Mouse (Mus musculus) left cerebral cortex, postnatal 4 days (tissue): ENCODE results near the gene Maea. TPM values are rescaled to one million over a fixed set of nuclear protein-coding genes. Genes with fewer than 3 reads are reported as not detected.
"Not testable (repeated sequence)": the region's sequence is repeated elsewhere in the genome, so short reads cannot be mapped to it uniquely, and the experiment has no call there.

Source experiments
- DNase-seq: peaks from one replicate; pipeline ENCODE4 v3.0.0-alpha.2; 2022
- intact Hi-C: fragments of 180-260 bp; cut with DNase I; formaldehyde crosslinking; loops from one replicate; pipeline ENCODE4 v1.15.1; 2025
- total RNA-seq, 2 experiments: library from RNA; stranded (reverse); gene quantifications; 2 replicates each; pipeline ENCODE4 v1.2.3; 2021

Gene Maea
- total RNA-seq, result 10 to 100 TPM; 89.1 to 94.1 TPM

DNA sequence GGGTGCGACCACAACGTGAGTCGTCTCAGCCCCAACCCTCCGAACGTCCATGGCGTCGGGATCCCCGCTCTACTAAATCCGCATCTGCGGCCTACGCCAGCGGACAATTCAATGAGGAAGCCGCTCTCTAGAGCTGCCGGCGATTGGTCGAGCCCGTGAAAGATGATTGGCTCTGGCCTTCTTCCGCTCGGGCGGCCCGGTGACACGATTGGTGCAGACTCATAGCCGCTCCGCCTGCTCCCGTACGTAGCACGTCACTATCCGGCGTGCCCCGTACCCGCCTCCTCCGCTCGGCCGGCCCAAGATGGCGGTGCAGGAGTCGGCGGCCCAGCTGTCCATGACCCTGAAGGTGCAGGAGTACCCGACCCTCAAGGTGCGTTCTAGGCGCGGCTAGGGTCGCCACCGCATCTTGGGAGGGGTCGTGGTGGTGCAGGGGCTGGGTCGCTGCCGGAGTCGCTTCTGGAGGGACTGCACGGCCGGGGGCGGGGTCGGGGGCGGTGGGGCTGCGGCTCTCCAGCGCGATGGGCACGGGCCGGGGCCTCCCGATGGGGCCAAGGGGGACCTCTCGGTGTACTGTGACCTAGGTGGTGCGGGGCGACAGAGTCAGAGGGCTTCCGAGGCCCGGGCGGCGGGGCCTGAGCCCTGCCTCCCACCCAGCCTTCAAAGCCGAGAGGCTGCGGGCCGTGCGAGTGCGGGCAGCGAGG is at the start of gene Maea:
TSS of gene Maea (plus strand) at position 237 of the 704 bp plus-strand sequence.
- DNase-seq, result peak; percentile 97
- intact Hi-C loops, result no loop called here

DNA sequence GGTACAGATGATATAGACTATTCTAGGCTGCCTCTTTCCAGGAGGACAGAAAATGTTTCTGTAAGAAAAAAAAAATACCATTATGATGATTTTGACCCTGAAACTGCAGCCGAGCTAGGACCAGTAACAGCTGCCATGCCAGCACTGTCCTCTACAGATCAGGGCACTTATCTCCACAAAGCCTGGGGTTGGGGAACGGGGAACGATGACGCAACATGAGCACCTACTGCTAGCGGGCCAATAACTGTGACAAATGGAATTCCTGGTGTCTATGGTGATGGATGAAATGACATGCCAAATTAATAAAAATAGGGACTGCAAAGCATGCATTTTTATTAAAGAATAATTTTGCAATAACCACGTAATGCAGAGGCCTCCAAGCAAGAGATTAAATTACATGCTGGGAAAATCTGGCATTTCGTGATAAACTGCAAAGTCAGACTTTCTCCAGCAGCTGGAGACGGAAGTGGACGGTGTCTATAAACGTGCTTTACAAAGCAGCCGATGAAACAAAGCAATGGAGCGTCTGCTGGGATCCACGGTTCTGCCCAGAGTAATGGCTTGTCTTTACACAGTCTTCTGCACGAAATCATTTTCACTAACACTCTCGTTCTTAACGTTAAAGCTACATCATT is 41.4 kb upstream of the Maea start:
- no peak for DNase-seq
- intact Hi-C loops, result no loop called here

DNA sequence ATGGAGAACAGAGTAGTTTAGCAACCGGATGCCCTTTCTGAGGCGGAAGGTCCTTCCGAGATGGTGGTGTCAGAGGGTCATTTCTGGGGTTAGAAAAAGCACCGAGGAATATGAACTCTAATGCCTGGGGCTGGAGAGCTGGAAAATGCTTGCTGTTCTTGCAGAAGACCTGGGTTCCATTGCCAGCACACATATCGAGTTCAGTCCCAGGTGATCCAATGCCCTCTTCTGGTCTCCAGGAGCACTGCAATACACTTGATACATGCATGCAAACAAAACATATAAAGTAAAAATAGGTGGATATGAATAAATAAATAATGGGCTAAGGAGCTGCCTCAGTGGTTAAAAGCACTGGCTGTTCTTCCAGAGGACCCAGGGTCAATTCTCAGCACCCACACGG is 38.1 kb upstream of the Maea start:
- DNase-seq, result no peak
- intact Hi-C loops, result no loop called here

DNA sequence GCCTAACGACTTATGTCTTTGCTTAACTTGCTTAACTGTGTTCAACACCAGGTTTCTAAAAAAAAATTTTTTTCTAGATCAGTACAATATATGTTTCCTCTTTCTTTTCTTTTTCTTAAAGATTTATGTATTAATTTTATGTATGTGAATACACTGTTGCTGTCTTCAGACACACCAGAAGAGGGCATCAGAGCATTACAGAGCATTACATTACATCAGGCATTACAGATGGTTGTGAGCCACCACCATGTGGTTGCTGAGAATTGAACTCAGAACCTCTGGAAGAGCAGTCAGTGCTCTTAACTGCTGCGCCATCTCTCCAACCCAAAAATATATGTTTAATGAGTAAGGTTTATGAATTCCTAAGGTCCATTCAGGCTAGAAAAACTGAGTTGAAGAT is 33.5 kb upstream of the Maea start:
- intact Hi-C loops, result no loop called here
- no peak for DNase-seq

DNA sequence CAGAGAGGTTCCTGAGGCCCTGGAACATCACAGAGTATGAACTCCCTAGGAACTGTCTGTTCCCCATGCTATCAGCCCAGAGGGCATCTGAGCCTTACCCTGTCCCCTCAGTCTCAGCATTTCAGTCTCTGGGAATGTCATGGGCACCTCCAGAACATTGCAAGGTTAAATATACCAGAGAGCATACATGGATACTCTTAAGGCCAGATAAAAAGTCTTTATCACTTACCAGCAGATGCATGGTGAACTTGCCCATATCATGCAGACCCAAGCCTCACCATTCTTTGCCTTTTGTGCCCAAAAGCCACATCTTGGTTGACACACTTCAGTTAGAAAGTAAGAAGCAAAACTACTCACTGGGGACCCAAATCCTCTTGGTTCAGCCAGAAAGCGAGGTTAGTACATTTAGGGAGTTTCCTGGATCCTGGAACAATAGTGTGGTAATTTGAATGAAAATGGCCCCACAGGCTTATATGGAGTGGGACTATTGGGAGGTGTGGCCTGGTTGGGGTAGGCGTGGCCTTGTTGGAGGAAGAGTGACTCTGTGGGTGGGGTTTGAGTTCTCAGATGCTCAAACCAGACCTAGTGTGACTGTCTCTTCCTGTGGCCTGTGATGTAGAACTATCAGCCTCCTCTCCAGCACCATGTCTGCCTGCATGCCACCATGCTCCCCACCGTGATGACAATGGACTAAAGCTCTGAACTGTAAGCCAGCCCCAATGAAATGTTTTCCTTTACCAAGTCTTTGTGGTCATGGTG is 24.4 kb upstream of the Maea start:
- intact Hi-C loops, result no loop called here
- DNase-seq, result no peak

DNA sequence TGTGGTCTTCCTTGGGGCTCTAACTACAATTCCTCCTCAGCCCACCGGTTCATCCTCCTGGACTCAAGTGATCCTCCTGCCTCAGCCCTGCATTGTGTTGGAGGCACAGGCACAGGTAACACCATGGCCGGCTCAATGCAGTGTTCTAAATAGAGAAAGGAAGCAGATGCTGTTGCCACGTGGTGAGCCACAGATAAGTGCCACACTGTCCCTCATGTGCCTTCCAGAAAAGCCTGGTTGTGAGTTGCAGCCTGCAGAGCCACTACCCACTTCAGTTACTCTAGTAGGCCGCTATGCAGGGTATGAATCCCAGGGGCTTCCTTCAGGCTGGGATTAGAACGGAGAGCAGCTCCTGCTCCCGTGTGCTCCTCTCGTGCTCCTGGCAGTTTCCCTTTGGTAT is 23.1 kb upstream of the Maea start:
- DNase-seq, result no peak
- intact Hi-C loops, result no loop called here

DNA sequence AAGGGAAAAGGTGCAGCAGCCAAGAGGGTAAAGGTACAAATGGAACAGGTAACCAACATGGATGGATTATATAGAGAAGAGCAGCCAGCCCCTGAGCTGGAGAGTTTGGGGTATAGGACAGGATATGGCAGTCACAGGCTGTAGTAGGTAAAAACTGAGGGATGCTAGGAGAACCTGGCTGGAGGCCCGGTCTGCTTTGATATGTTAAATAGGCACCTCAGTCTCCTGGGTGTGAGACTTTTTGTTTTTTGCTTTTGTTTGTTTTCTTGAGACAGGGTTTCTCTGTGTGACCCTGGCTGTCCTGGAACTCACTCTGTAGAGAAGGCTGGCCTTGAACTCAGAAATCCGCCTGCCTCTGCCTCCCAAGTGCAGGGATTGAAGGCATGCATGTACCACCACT is 10.8 kb upstream of the Maea start:
- intact Hi-C loops, result no loop called here
- no peak for DNase-seq

DNA sequence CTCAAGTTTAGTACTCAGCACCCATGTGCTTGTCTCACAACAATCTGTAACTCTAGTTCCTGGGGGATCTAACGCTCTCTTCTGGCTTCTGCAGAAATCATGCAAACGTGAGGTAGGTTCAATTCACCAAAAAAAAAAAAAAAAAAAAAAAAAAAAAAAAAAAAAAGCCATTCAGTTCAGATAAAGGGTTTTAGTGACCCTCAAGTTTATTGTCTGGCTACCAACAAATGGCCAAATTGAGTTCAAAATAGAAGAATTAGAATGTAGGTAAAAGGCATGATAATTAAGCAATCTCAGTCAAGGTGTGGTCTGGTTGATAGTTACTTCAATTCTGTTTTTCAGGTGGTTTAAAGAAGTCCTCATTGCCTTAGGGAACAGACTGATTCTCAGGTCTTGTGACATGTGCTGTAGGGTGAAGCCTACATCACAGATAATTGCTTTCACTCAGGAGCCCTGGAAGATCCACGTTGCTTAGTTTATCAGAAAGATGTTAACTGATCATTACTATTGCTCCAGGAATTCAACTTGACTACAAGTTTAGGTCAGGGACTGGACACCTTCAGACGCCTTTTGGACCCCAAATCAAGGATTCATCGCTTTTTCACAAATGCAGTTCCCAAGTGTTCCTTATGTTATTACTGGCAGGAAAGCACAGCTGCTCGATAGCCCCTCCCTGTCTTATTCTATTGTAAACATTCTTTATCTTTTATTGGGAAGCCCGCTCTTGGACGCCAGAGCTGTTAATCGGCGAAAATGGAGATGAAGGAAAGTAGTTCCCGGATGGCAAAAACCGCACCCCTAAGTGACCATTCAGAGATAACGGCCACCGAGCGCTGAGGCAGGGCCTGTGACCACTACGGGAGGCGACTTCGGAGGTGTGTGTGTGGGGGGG is 682 bp upstream of the Maea start:
- intact Hi-C loops, result no loop called here
- no peak for DNase-seq

DNA sequence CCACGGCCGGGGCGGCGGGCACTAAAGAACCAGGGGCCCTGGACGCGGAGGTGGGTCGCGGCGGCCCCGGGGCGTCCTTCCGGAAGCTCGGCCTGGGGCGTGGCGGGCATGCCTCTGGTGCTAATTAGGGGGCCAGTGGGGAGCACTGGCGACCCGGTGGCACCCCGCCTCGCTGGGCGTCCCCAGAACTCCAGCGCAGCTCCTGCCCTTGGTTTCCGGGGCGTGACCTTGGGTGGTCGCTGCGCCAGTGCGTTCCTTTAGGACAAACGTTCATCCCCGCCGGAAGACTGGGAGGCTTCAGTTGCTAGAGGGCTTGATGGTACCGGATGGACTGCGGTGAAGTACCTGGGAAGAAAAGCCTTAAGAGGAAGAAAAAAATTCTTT is 660 bp downstream of the Maea start:
- intact Hi-C loops, result no loop called here
- DNase-seq, result no peak

DNA sequence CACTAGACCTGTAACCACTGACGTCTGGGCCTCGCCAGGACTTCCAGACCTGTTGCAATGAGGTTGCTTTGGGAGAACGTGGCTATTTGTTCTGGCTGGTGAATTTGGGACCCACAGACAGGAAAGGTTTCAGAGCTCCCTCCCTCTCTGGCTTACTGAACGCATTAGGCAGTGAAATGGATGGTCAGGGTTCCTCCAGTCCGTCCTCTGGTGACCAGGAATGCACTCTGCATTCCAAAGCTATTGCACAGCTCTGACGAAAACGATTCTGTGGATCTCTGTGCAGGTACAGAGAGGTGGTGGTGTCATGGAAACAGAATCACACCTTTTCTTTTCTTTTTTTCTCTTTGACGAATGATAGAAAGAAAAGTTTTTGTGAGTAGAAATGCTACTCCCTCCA is 1.9 kb downstream of the Maea start:
- no peak for DNase-seq
- intact Hi-C loops, result no loop called here

DNA sequence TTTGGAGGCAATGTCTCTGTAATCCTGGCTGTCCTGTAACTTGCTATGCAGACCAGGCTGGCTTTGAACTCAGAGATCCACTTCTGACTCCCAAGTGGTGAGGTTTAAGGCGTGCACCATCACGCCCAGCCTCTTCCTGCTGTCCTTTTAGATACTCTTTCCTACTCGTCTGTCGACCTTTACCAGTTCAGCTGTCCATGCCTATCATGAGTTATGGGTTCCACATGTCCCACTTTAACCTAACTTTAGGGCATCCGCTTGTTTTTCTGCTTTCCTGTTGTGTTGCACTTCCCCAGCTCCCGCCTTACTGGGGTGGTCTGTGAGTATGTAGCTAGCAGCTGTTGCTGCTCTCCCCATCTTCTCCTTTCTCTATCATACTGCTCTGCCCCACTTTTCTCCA is 5.9 kb downstream of the Maea start:
- DNase-seq, result no peak
- intact Hi-C loops, result no loop called here

DNA sequence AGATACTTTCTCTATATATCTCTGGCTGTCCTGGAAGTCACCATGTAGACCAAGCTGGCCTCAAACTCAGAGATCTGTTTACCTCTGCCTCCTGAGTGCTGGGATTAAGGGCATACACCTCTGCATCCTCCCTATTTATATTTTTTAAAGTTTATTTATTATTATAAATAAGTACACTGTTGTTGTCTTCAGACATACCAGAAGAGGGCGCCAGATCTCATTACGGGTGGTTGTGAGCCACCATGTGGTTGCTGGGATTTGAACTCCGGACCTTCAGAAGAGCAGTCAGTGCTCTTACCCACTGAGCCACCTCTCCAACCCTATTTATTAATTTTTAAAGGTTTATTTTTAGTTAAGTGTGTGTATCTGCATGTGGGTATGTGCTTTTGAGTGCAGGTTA is 6.9 kb downstream of the Maea start:
- DNase-seq, intact Hi-C loops: not testable (repeated sequence)

DNA sequence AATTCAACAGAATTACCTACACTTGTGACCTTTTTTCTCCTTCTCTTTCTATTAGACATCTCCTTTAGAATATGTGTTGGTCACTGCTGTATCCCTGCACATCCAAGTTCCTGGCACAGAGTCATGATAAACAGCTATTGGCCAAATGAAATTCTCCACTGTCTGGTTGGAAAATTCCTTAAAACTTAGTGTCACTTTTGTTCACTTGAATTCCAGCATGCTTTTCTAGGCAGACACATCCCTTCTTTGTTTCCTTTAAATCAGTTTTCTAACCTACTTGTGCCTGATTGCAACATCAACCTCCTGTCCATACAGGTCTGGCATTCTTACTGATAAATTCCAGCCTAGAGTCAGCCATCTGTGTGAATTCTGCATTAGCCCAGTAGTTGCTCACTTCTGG is 7.5 kb downstream of the Maea start:
- DNase-seq, result no peak
- intact Hi-C loops, result no loop called here

DNA sequence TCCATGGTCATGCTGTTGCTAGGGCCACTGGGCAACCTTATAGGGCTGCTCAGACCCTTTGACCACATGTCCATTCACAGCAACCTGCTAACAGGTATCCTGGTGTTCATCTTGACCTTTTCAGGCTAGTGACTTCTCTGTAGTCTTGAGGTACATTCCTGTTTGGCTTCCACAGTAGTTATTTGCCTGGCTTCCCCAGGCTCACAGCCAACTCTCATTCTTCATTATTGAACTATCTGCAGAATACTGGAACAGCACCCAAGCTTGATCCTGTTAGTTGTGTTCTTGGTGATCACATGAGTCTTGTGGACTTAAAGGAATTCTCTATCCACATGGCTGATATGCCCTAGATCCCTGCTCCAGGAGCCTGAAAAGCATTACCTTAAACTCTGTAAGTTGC is 8.3 kb downstream of the Maea start:
- intact Hi-C loops, result no loop called here
- DNase-seq, result no peak

DNA sequence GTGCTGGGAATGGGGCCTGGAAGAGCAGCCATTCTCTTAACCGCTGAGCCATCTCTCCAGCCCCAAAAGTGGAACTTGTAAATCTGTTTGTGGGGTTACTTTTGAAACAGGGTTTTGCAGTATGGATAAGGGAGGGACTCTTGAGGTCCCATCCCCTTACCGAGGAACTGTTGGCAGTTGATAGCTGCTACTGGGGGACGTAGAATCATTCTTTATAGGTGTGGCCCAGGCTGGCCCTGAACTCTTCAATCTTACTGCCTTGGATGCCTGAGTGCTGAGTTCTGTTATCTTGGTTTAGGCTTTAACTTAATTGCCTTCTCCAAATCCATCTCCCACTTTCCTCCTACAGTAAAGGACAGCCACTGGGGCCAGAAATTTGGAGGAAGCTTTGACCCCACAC is 8.8 kb downstream of the Maea start:
- DNase-seq, result no peak
- intact Hi-C loops, result no loop called here

DNA sequence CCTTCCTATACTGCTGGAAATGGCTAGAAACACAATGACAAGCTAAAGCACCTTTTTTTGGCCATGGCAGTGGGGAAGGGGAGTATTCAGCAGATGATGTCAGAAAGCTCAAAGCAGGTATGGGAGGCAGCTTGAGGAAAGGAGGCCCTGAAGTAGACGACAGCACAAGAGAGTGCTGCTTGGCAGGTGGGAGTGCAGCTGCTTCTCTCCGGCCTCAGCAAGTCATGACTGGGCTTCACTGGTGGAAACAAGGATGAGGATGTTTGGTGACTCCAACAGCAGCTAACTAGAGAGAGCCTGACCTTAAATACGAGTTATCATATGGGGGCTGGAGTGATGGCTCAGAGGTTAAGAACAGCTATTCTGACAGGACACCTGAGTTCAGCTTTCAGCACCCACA is 12.3 kb downstream of the Maea start:
- intact Hi-C loops, result no loop called here
- no peak for DNase-seq

DNA sequence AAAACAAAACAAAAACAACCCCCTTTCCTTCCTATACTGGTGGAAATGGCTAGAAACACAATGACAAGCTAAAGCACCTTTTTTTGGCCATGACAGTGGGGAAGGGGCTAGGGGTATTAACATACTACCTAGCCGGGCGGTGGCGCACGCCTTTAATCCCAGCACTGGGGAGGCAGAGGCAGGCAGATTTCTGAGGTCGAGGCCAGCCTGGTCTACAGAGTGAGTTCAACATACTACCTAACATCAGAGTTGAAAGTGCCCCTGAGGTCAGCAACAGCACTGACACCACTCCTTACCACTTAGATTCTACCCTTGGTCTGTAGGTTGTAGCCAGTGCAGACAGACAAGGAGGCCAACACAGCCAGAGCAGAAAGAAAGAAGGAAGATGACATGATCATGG is 13.9 kb downstream of the Maea start:
- intact Hi-C loops, result no loop called here
- DNase-seq, result no peak

DNA sequence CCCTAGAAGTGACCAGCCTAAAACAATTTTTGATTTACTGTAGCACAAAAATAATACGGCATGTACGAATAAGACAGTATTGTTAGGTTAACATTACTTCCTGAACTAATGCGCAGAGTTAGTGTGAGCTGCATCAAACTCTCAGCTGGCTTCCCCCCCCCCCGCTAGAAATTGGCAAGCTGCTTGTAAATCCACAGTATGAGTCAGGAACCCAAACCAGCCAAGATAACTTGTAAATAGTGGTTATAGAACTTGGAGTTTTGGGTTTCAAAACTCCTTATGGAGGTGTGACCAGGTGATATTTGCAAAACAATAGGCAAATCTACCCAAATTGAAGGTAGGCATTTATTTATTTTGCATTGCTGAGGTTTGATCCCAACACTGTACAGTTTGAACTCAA is 14.4 kb downstream of the Maea start:
- intact Hi-C loops, result no loop called here

DNA sequence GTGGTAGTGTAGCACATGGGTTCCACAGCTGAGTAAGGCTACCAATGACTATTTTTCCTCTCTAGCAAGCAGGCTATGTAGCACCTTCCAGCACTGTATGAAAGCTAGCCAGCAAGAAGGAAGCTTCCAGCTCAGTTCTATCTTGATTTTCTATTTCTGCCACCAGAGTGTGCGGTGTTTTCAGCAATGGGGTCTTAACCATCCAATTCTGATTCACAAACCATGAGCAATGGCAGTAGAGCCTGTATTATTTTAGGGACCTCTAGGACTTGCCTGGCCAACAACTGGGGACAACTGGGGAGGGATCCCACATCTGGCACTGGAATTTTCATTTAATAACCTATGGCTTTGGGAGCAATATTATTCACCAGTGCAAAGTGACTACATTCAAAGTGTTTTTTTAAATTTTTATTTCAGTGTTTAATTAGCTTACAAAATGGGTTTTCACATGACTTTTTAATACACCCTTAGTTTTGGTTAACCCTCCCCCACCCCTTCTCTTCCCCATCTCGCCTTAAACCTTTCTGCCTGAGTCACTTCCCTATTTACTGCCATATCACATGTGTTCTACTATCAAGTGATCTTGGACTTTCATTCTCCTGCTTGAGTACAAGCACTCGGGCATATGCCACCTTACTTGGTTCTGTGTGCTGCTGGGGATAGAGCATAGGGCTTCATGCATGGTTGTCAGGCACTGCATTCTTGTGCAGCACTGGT is 16.4 kb downstream of the Maea start:
- no peak for DNase-seq
- intact Hi-C loops, result no loop called here

More for the DNA sequence above, 14.4 kb downstream of the Maea start:
- no peak for DNase-seq

DNA sequence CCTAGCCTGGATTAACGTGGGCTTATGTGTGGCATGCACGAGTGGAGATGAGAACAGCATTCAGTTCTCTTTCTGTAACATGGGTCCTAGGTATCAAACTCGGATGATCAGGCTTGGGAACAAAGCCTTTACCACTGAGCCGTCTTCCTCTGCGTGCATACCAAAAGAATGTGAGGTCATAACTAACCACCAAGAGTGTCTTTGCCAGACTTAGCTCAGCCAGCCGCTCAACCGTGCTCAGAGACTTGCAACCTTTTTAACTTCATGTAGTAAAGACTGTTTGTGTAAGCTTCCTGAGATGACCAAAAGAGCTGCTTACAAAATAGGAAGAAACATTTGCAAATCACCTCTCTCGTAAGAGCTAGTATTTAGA is 16.9 kb downstream of the Maea start:
- intact Hi-C loops, result no loop called here
- no peak for DNase-seq

DNA sequence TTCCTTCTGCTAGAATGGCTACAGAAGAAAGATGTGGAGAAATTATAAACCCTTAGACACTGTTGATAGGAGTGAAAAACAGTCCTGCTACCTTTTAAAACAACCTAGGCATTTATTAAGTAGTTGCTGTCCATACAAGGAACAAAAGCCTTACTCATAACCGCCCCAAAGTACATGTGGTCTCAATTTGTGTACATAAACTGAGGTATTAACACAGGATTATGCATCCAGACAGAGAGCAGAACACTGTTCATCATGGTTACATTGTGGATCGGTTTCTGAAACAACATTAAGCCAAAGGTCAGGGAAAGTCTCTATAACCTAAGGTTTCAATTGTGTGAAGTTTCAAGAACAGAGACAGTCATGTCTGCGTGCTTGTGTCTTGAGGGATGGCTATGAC is 17.7 kb downstream of the Maea start:
- no peak for DNase-seq
- intact Hi-C loops, result no loop called here
